14 mouse cellular contexts compared by ENCODE assay signal in the genomic region with DNA sequence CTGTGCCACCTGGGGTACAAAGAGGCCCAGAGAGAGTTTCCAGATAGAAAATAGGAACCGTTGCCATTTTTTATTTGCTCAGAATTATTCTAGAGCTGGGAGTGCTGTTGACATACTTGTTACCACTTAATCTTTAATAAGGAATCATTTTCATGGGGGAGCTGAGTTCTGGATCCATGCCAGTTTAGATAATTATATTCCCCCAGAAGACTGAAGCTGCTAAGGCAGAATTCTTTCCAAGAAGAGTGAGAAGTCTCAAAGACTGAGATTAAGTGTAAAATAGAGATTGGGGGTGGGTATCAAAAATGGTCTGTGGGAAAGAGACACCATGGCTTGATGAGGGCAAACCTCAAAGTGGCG.
DNase-seq lines count a peak whose midpoint lies in the region; ATAC-seq lines count a peak whose summit lies in the region.
"Had no signal": no experiment of that assay in that cellular context is flagged by ENCODE, and none has a peak within 500 bp of the region (broad histone marks: within the 10 kb centered on the region; RNA-seq: fewer than 3 reads in every experiment).

No protein-coding gene starts in this region.

- H3K36me3 ChIP-seq in hindbrain, embryonic 15.5 days, result no peaks in the 10 kb centered on the region
- H3K36me3 ChIP-seq in hindbrain, embryonic 11.5 days (ENCODE audit: control insufficient read depth, insufficient read depth, low read length), result no peaks in the 10 kb centered on the region
- no peaks in the 10 kb centered on the region for H3K36me3 ChIP-seq in hindbrain, embryonic 16.5 days (ENCODE audit: control insufficient read depth, insufficient read depth, low read length)
- H3K36me3 ChIP-seq: G1E; heart, embryonic 12.5 days had no signal

- no peak overlapping the region for H3K4me3 ChIP-seq in hindbrain, embryonic 15.5 days
- H3K4me3 ChIP-seq in hindbrain, embryonic 11.5 days (ENCODE audit: low read depth, low read length), result no peak overlapping the region
- H3K4me3 ChIP-seq in hindbrain, embryonic 16.5 days (ENCODE audit: low read length), result no peak overlapping the region
- H3K4me3 ChIP-seq: heart, embryonic 12.5 days had no signal

- WGBS in hindbrain, embryonic 15.5 days, result 66% methylated on average over 2 of the region's 2 CpGs
- WGBS in hindbrain, embryonic 11.5 days, result 85% methylated on average over 2 of the region's 2 CpGs
- WGBS in hindbrain, embryonic 16.5 days, result 48% methylated on average over 2 of the region's 2 CpGs

- no peaks in the 10 kb centered on the region for H3K9me3 ChIP-seq in hindbrain, embryonic 15.5 days
- H3K9me3 ChIP-seq in hindbrain, embryonic 11.5 days (ENCODE audit: control insufficient read depth, low read length), result no peaks in the 10 kb centered on the region
- H3K9me3 ChIP-seq in hindbrain, embryonic 16.5 days (ENCODE audit: control insufficient read depth, low read length), result no peaks in the 10 kb centered on the region
- H3K9me3 ChIP-seq: heart, embryonic 12.5 days had no signal

- DNase-seq in cerebellum, postnatal 4 days (ENCODE audit: low spot score in 2 of 2), result no peak
- no peak for DNase-seq in hindbrain, embryonic 11.5 days (ENCODE audit: low spot score)
- DNase-seq in brain, embryonic 18.5 days (ENCODE audit: low read depth, low spot score), result peak; percentile 26
- no peak for DNase-seq in thymus, postnatal 10 days (ENCODE audit: low spot score in 2 of 2)
- no peak for DNase-seq in adrenal gland, adult (ENCODE audit: inconsistent age in 2 of 2, low spot score in 1 of 2)
- DNase-seq: spleen, adult 18-20 months; thymus, adult 18-20 months had no signal

- peak; percentile 4; the same call in 1 of the 2 replicates for ATAC-seq in cerebellum, adult (ENCODE audit: insufficient number of reproducible peaks, low FRiP score, low TSS enrichment)
- no peak for ATAC-seq in hindbrain, embryonic 15.5 days (ENCODE audit: low FRiP score, low read depth)
- no peak for ATAC-seq in hindbrain, embryonic 11.5 days (ENCODE audit: low FRiP score)
- no peak for ATAC-seq in hindbrain, embryonic 16.5 days
- ATAC-seq: inflammation-experienced regulatory T-cells, adult 6 months had no signal

- no peaks in the 10 kb centered on the region for H3K27me3 ChIP-seq in hindbrain, embryonic 15.5 days
- H3K27me3 ChIP-seq in hindbrain, embryonic 11.5 days (ENCODE audit: control insufficient read depth, insufficient read depth, low read length), result no peaks in the 10 kb centered on the region
- H3K27me3 ChIP-seq in hindbrain, embryonic 16.5 days (replicated peaks; ENCODE audit: control insufficient read depth, insufficient read depth, low read length), result no peaks in the 10 kb centered on the region
- H3K27me3 ChIP-seq: heart, embryonic 12.5 days had no signal

- no peak overlapping the region for H3K4me2 ChIP-seq in hindbrain, embryonic 15.5 days
- no peak overlapping the region for H3K4me2 ChIP-seq in hindbrain, embryonic 11.5 days (replicated peaks; ENCODE audit: low read depth, low read length)
- no peak overlapping the region for H3K4me2 ChIP-seq in hindbrain, embryonic 16.5 days (ENCODE audit: low read length)
- H3K4me2 ChIP-seq: heart, embryonic 12.5 days had no signal

- no peak overlapping the region for H3K9ac ChIP-seq in hindbrain, embryonic 15.5 days
- no peak overlapping the region for H3K9ac ChIP-seq in hindbrain, embryonic 11.5 days (ENCODE audit: low read depth, low read length)
- no peak overlapping the region for H3K9ac ChIP-seq in hindbrain, embryonic 16.5 days (ENCODE audit: low read depth, low read length)
- H3K9ac ChIP-seq: heart, embryonic 12.5 days; liver, embryonic 14.5 days had no signal

- H3K4me1 ChIP-seq in hindbrain, embryonic 15.5 days (replicated peaks), result peaks cover 11% of the 10 kb centered on the region; the same call in 1 of the 2 replicates
- no peaks in the 10 kb centered on the region for H3K4me1 ChIP-seq in hindbrain, embryonic 11.5 days (replicated peaks; ENCODE audit: control insufficient read depth, insufficient read depth, low read length)
- no peaks in the 10 kb centered on the region; the same call in none of the 2 replicates for H3K4me1 ChIP-seq in hindbrain, embryonic 16.5 days (ENCODE audit: control insufficient read depth, insufficient read depth, low read depth, low read length)
- H3K4me1 ChIP-seq: heart, embryonic 12.5 days had no signal

- peak overlapping the region; percentile 64 for H3K27ac ChIP-seq in hindbrain, embryonic 15.5 days (replicated peaks)
- H3K27ac ChIP-seq in hindbrain, embryonic 11.5 days (ENCODE audit: low read depth, low read length), result no peak overlapping the region
- peak overlapping the region; percentile 59 for H3K27ac ChIP-seq in hindbrain, embryonic 16.5 days (ENCODE audit: low read depth, low read length)
- H3K27ac ChIP-seq: liver, embryonic 14.5 days had no signal
